Mouse (Mus musculus) A20 (cell line): Measurements from ENCODE around the gene Rab6a.

ENCODE experiments used
- DNase-seq: peaks from one replicate; pipeline ENCODE4 v3.0.0-alpha.2; 2011; ENCODE audit warnings: low read depth, low spot score

The Rab6a gene

GRCm38 (mm10) chr7:100622277-100622676 is 15.1 kb downstream of the Rab6a start:
- peak; percentile 44 for DNase-seq

GRCm38 (mm10) chr7:100624538-100624937 is 17.3 kb downstream of the Rab6a start:
- DNase-seq, result peak; percentile 50

GRCm38 (mm10) chr7:100637657-100638056 is 30.4 kb downstream of the Rab6a start:
- DNase-seq, result peak; percentile 44

GRCm38 (mm10) chr7:100642413-100642812 is 35.2 kb downstream of the Rab6a start:
- no peak for DNase-seq

GRCm38 (mm10) chr7:100645147-100645546 is 37.9 kb downstream of the Rab6a start:
- peak; percentile 47 for DNase-seq

GRCm38 (mm10) chr7:100649095-100649494 is 41.9 kb downstream of the Rab6a start:
- no peak for DNase-seq

- DNase-seq, result no peak
These were observed 42.6 kb downstream of the Rab6a start for GRCm38 (mm10) chr7:100649826-100650225.

- DNase-seq, result no peak
These were observed 43.2 kb downstream of the Rab6a start for GRCm38 (mm10) chr7:100650421-100650820.

- DNase-seq, result no peak
These were observed 43.8 kb downstream of the Rab6a start for GRCm38 (mm10) chr7:100651011-100651410.

GRCm38 (mm10) chr7:100653480-100654266 is 46.5 kb downstream of the Rab6a start:
- no peak for DNase-seq

- DNase-seq, result no peak
These were observed 47.2 kb downstream of the Rab6a start for GRCm38 (mm10) chr7:100654441-100654840.

GRCm38 (mm10) chr7:100656739-100657138 is 49.5 kb downstream of the Rab6a start:
- DNase-seq, result no peak

GRCm38 (mm10) chr7:100658093-100658578 is 50.9 kb downstream of the Rab6a start:
- DNase-seq, result no peak

- DNase-seq, result no peak
These were observed 54.1 kb downstream of the Rab6a start for GRCm38 (mm10) chr7:100661264-100661663.

GRCm38 (mm10) chr7:100662231-100662630 is 55.0 kb downstream of the Rab6a start, which contains the start of gene Plekhb1:
Gene Plekhb1, minus strand, starts transcription at chr7:100662414.
- no peak for DNase-seq

- peak; percentile 81 for DNase-seq
These were observed 56.0 kb downstream of the Rab6a start for GRCm38 (mm10) chr7:100663190-100663589.

- no peak for DNase-seq
These were observed 56.6 kb downstream of the Rab6a start for GRCm38 (mm10) chr7:100663729-100664304.

- DNase-seq, result no peak
These were observed 63.4 kb downstream of the Rab6a start for GRCm38 (mm10) chr7:100670646-100671045.

GRCm38 (mm10) chr7:100673452-100673851 is 66.2 kb downstream of the Rab6a start:
- DNase-seq, result no peak

GRCm38 (mm10) chr7:100674941-100675340 is 67.7 kb downstream of the Rab6a start:
- DNase-seq, result peak; percentile 65

- DNase-seq, result no peak
These were observed 70.8 kb downstream of the Rab6a start for GRCm38 (mm10) chr7:100678052-100678451.

- no peak for DNase-seq
These were observed 72.0 kb downstream of the Rab6a start for GRCm38 (mm10) chr7:100678948-100679880.
